Mouse (Mus musculus) G1E (cell line): ENCODE data around the gene Ifi211.

Experiments
- CTCF ChIP-seq: IDR thresholded peaks from 2 replicates; pipeline ENCODE4 v1.5.1; 2012; ENCODE audit warnings: low read depth, low read length, inconsistent platforms, mixed read lengths
- GATA1 ChIP-seq: IDR thresholded peaks from 2 replicates; pipeline ENCODE4 v1.6.1; 2012; ENCODE audit warnings: borderline replicate concordance, low read length, inconsistent platforms, mixed read lengths
- GATA2 ChIP-seq: IDR thresholded peaks from 2 replicates; pipeline ENCODE4 v1.6.1; 2012; ENCODE audit warnings: low read depth, low read length, inconsistent platforms, borderline replicate concordance
- POLR2AphosphoS5 ChIP-seq: IDR thresholded peaks from 2 replicates; pipeline ENCODE4 v1.6.1; 2012; ENCODE audit warnings: low read depth, low read length, inconsistent platforms; ENCODE audit not compliant: insufficient replicate concordance

DNA sequence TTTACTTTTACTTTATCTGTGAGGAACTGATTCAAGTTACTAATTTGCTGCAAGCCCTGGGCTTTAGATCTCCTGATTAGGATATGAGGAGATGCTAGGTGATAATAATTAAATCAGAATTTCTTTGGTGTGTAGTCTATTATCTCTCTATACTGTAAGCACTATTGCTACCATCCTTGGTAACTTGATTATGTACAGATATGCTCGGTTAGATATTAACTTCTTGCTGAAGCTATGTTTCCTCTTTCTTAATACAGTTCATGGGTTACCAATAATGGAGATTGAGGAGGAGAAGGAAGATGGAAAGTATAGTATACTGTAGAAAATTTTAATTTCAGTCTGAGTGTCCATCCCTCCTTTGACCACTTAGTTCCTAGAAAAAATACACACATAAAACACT is 40.7 kb upstream of the Ifi211 start:
- no peak for TF ChIP-seq CTCF
- TF ChIP-seq GATA2, result no peak
- TF ChIP-seq POLR2AphosphoS5, result no peak
- TF ChIP-seq GATA1, result no peak
